Mouse (Mus musculus) olfactory bulb, adult 2 months (tissue): Measurements from ENCODE around the gene Fahd1.

Experiments used
- CTCF ChIP-seq: fragments of 200-500 bp; IDR thresholded peaks from 2 replicates; pipeline ENCODE4 v1.5.1; 2012; ENCODE audit warnings: low read depth, mild to moderate bottlenecking, low read length, moderate library complexity; ENCODE audit not compliant: insufficient read depth
- POLR2A ChIP-seq: fragments of 200-500 bp; IDR thresholded peaks from 2 replicates; pipeline ENCODE4 v1.6.1; 2012; ENCODE audit warnings: mild to moderate bottlenecking, low read depth, low read length, moderate library complexity; ENCODE audit not compliant: insufficient read depth

GRCm38 (mm10) chr17:24821351-24822280 is 28.5 kb downstream of the Fahd1 start:
- TF ChIP-seq POLR2A (no peak), CTCF (no peak)
